Mouse (Mus musculus) C2C12 (cell line): ENCODE measurements around the gene Zfp423.

Source experiments
- CEBPB ChIP-seq: IDR thresholded peaks from one replicate; pipeline ENCODE4 v1.6.1; 2011; ENCODE audit warnings: low read depth, mild to moderate bottlenecking, control low read depth, moderate library complexity
- CTCF ChIP-seq: IDR thresholded peaks from one replicate; pipeline ENCODE4 v1.5.1; 2011; ENCODE audit not compliant: control insufficient read depth, insufficient read depth, insufficient read length
- MAX ChIP-seq: IDR thresholded peaks from one replicate; pipeline ENCODE4 v1.6.1; 2011; ENCODE audit warnings: mild to moderate bottlenecking, control low read depth
- MYOD1 ChIP-seq: IDR thresholded peaks from one replicate; pipeline ENCODE4 v1.6.1; 2011; ENCODE audit warnings: low read depth; ENCODE audit not compliant: control insufficient read depth, insufficient read length
- USF1 ChIP-seq: IDR thresholded peaks from one replicate; pipeline ENCODE4 v1.6.1; 2011; ENCODE audit warnings: low read depth, mild to moderate bottlenecking, control low read depth, moderate library complexity

DNA sequence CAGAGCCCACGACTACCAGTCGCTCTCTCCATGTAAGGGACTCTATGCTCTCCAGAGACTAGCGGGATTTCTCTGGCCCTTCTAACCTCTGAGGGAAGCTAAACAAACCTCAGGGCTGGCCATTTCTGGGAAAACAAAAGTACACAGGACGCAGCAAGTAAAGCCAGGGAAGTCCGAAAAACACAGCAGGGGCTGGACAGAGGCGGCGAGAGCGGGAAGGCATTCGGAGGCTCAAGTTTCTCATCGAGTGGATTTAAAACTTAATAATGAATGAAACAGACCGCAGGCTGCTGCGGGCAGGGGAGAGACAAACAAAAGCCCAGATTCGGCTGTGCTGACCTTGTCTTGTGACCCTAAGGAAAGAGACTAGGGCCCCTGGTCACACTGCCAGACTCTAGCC is 175.2 kb downstream of the Zfp423 start:
- TF ChIP-seq CTCF, result no peak
- TF ChIP-seq USF1, result no peak
- TF ChIP-seq MYOD1, result no peak
- no peak for TF ChIP-seq CEBPB
- TF ChIP-seq MAX, result no peak
